Mouse (Mus musculus) G1E (cell line): ENCODE data around the gene Fpgs.

Experiments used
- CTCF ChIP-seq: IDR thresholded peaks from 2 replicates; pipeline ENCODE4 v1.5.1; 2012; ENCODE audit warnings: low read depth, low read length, inconsistent platforms, mixed read lengths
- GATA1 ChIP-seq: IDR thresholded peaks from 2 replicates; pipeline ENCODE4 v1.6.1; 2012; ENCODE audit warnings: borderline replicate concordance, low read length, inconsistent platforms, mixed read lengths
- GATA2 ChIP-seq: IDR thresholded peaks from 2 replicates; pipeline ENCODE4 v1.6.1; 2012; ENCODE audit warnings: low read depth, low read length, inconsistent platforms, borderline replicate concordance
- POLR2AphosphoS5 ChIP-seq: IDR thresholded peaks from 2 replicates; pipeline ENCODE4 v1.6.1; 2012; ENCODE audit warnings: low read depth, low read length, inconsistent platforms; ENCODE audit not compliant: insufficient replicate concordance
- TAL1 ChIP-seq: conservative IDR thresholded peaks from 2 replicates; pipeline ENCODE4 v1.6.1; 2012; ENCODE audit warnings: low read depth, low read length, inconsistent platforms, mixed read lengths

DNA sequence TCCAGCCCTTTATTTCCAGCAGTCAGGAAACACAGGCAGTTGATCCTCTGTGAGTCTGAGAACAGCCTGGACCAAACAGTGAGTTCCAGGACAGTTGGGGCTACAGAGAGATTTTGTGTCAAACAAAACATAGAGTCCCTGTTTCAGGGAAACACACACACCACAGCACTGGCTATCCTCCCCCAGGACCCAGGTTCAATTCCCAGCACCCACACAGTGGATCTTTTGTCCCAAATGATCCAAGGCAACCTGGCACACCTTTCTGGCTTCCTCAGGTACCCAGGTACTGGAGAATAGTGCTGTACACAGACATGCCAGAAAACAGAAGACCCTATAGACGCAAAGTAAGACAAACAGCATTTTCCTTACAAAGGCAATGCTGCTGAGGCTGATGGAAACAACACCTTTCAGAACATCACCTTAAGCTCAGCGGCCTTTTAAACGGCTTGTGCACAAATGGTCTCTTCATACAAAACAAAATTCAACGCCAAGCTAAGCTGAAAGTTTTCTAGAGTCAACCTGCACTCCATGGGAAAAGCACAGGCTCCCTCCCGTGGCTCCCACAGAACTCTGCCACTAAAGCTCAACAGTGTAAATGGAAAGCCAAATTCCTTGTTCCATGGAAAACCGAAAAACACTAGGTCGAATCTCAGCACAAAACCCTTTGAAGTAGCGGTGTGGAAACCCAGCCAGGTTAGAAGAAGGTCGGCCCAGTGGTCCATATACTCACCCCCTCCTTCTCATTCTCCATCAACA lies 7.5 kb upstream of the Fpgs start:
- TF ChIP-seq CTCF (no peak), TAL1 (no peak), GATA1 (no peak), POLR2AphosphoS5 (no peak), GATA2 (no peak)
